Mouse (Mus musculus): ENCODE measurements around the gene Cox6b2. TPM values are rescaled to one million over a fixed set of nuclear protein-coding genes. Genes with fewer than 3 reads are reported as not detected.

Gene Cox6b2
- 1 to 10 TPM; 1.9 to 2.3 TPM for total RNA-seq (2021)

GRCm38 (mm10) chr7:4752821-4753570 is at the start of gene Cox6b2:
Gene Cox6b2 (minus strand): TSS chr7:4753094.
- peak; percentile 43 to 52 for DNase-seq
- intact Hi-C loops (cut with DNase I), result loop anchor here (10.0 kb wide), 1 partner anchor 488 kb away; no protein-coding TSS in a partner anchor

GRCm38 (mm10) chr7:4802247-4802646 is 49.4 kb upstream of the Cox6b2 start:
- intact Hi-C loops (cut with DNase I), result no loop called here
- DNase-seq, result no peak

- peak in 1 of 2 experiments; percentile 18 for DNase-seq
- intact Hi-C loops (cut with DNase I), result loop anchor here (2.0 to 10.0 kb wide), 2 partner anchors 239 to 259 kb away; partner anchors contain the start of gene Zfp580
Observed at GRCm38 (mm10) chr7:4795767-4796433, 43.0 kb upstream of the Cox6b2 start.

- DNase-seq, result no peak
- intact Hi-C loops (cut with DNase I), result loop anchor here (5.0 to 10.0 kb wide), 4 partner anchors 172 to 642 kb away; partner anchors contain the start of genes Ccdc106, Leng9, Zfp580 and Zfp865
Observed at GRCm38 (mm10) chr7:4794631-4795168, 41.8 kb upstream of the Cox6b2 start.

DNA sequence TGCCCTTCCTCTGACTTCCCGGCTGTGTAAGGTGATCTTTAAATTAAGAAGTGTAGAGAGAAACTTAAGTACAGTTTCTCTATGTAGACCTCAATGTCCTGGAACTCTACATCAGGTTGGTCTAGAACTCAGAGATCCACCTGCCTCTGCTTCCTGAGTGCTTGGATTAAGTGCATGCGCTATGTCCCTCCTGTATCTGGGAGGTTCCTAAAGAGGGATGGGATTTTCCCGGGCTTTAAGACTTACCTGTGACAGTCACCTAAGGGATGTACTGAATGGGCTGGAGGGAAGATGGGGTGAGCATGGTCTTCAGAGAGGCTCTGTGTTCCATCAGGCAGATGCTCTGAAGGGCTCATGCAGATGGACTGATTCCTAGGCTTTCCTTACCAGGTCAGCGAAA is 40.8 kb upstream of the Cox6b2 start:
- DNase-seq, result no peak
- intact Hi-C loops (cut with DNase I), result loop anchor here (1.0 to 10.0 kb wide), 5 partner anchors 19 to 641 kb away; partner anchors contain the start of genes Ccdc106, Leng9, Ube2s and Zfp580

DNA sequence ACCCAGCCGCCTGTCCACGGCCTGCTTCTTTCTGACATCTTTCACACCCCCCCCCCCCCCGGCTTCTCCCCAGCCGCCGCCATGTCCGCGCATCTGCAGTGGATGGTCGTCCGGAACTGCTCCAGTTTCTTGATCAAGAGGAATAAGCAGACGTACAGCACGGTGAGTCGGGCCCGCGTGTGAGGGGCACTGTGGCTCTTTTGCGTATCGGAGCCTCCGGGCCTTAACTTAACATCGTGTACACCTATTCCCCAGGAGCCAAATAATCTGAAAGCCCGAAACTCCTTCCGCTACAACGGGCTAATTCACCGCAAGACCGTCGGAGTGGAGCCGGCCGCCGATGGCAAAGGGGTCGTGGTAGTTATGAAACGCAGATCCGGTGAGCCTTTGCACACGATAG is 40.4 kb upstream of the Cox6b2 start:
- intact Hi-C loops (cut with DNase I), result loop anchor here (1.0 to 10.0 kb wide), 5 partner anchors 19 to 641 kb away; partner anchors contain the start of genes Ccdc106, Leng9, Ube2s and Zfp580
- peak in 1 of 2 experiments; percentile 8 for DNase-seq

GRCm38 (mm10) chr7:4792278-4793212 is 39.7 kb upstream of the Cox6b2 start, which contains the start of gene Rpl28:
Gene Rpl28 (plus strand): TSS chr7:4792874.
- peak; percentile 91 to 92 for DNase-seq
- intact Hi-C loops (cut with DNase I), result loop anchor here (1.0 to 10.0 kb wide), 5 partner anchors 20 to 640 kb away; partner anchors contain the start of genes Ccdc106, Leng9, Ube2s and Zfp580

DNA sequence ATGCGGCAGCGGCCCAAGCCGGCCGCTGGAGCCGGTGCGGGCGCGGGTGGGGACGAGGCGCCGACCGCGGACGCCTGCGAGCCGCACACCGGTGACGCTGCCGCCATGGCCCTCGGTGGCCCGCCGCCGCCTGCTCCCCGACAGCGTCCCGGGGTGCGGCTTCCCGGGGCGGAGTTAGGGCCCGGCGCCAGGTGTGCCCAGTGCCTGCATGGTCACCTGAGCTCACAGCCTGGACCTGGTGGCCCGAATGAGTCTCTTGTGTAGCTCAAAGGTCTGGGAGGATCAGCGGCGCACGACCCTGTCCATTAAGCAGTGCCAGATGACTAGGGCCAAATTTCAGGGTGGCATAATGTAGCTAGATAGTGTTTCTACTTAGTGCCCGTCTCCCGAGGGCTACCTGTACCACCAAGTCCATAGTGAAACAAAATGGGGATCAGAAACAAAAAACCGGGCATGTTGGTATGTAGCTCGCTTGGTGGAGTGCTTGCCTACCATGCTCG is 36.6 kb upstream of the Cox6b2 start, which contains the start of gene Tmem238:
Tmem238 (minus strand) TSS at position 221 of the 500 bp plus-strand sequence.
- intact Hi-C loops (cut with DNase I), result loop anchor here (2.0 kb wide), 1 partner anchor 49 kb away; the partner anchor contains the start of gene Kmt5c
- peak in 1 of 2 experiments; percentile 58 for DNase-seq

GRCm38 (mm10) chr7:4788499-4789435 is 35.9 kb upstream of the Cox6b2 start:
- intact Hi-C loops (cut with DNase I), result loop anchor here (2.0 kb wide), 1 partner anchor 48 kb away; the partner anchor contains the start of gene Kmt5c
- DNase-seq, result peak; percentile 58 to 75

DNA sequence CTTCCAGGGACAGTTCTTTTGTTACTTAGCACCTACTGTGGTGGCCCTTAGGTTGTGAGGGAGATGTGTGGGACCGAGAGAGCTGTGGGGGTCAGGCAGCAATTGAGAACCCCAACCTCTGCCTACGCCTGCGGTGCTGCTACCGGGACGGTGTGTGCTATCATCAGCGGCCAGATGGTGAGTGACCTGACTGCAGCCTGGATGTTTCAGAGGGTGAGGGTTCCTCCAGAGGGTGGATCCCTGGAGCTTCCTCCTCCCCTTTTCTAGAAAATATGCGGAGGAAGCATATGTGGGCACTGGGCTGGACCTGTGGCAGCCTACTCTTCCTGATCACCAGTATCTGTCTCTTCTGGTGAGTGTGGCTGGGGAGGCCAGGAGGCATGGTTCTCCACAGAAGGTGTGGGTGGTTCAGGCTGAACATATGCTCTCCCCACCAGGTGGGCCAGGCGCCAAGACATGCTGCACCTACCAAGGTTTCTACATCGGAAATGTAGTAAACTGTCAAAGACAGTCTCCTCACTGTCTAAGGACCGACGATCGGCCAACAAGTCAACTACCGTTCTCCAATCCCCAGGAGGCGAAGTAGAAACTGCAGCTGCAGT is 30.9 kb upstream of the Cox6b2 start:
- no peak for DNase-seq
- intact Hi-C loops (cut with DNase I), result no loop called here

GRCm38 (mm10) chr7:4782759-4783158 is 29.9 kb upstream of the Cox6b2 start, which contains the start of the genes Il11 and Tmem190:
Gene Il11 (minus strand): TSS chr7:4782859.
Gene Tmem190 (plus strand): TSS chr7:4782937.
- DNase-seq, result no peak
- intact Hi-C loops (cut with DNase I), result no loop called here

GRCm38 (mm10) chr7:4782130-4782529 is 29.2 kb upstream of the Cox6b2 start:
- intact Hi-C loops (cut with DNase I), result no loop called here
- no peak for DNase-seq

GRCm38 (mm10) chr7:4779921-4780320 is 27.0 kb upstream of the Cox6b2 start:
- intact Hi-C loops (cut with DNase I), result no loop called here
- no peak for DNase-seq

DNA sequence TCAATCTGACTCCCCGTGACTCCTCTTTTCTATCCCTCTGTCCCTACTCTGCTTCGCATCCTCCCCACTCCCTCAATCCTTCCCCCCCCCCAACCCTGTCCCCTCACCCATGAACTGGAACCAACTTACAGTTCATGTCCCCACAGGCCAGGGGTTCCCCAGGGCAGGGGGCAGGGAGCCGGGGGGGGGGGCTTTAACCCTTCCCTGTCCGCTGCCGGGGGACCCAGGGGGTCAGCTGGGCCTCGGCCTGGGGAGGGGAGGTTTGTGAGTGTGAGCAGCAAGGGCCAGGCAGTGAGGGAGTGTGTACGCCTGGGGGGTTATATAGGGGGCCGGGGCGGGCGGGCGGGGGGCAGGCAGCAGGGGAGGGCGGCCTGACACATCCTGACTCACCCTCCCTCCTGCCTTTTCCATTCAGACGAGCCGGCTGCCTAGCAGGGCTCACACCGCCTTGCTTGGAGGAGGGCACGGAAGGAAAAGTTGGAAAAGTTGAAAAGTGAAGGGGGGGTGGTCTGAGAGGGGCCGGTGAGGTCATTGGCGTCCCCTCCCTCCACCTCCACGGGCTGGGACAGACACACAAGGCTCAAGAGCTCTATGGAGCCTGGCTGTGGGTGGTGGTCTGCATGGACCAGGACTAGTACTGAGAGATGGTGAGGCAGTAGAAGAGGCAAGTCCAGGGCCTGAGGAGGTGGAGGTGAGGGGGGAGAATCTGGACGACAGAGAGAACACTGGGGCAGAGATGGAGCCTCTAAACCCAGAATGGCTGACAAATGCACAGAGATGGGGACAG is 25.1 kb upstream of the Cox6b2 start:
- intact Hi-C loops (cut with DNase I), result no loop called here
- no peak for DNase-seq

DNA sequence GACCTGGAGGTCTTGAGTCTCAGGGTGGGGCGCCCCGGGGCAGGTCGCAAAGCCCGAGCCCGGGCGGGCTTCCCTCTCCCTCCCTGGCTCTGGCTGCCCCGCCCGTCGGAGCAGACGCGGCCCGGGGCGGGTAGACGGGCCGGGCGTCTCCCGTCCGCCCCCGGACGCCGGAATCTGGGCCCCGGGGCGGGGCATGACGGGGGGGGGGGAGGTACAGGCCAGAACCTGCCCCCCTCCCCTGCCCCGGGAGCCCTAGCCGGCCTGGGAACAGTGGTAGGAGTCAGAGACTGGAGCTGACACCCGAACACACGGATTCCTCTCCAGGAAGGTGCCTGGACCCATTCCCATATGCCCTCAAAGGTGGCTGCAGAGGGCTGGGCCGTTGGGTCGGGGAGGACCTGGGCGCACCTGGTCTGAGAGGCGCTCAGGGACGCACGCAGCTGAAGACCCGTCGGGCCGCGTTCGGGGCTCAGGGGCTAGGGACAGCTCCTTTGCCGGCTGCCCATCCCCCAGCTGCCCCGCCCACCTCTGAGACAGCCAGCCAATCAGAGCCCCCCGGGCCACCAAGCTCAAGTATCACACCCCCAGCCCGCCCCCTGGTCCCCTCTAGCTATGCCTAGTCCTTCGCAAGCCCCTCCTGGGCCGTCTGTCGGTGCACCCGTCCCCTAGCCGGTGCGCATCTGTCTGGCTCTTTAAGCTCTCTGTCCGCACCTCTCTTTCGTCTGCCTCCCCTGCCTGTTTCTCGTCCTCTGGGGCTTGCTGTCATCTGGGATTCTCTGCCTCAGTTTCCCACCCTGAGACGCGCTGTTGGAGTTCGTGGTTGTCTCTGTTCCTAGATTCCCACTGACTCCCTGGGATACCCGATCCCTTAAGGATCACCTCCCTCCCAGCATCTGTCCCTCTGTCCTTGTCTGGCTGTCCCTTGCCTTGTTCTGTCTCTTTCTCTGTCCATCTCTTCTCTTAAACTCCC is 24.3 kb upstream of the Cox6b2 start:
- peak; percentile 50 to 58 for DNase-seq
- intact Hi-C loops (cut with DNase I), result no loop called here

DNA sequence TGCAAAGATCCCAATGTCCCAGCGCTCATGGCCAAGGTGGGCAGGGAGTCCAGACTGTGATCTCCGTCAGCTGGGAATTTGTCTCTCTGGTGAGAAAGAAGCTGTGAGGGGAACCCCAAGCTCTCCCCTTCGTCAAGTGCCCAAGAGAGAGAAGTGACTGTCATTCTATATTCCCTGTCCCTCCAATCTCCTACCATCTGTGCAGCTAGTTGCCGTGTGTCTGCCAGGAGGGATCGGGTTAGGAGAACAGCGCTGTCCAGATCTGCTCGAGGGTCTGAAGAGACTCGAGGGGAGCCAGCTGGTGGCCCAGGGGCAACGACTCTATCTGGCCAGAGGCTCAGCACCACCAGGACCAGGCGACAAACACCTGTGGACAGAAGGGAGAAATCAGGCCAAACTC is 23.2 kb upstream of the Cox6b2 start:
- DNase-seq, result no peak
- intact Hi-C loops (cut with DNase I), result no loop called here
